Mouse (Mus musculus) embryonic facial prominence, embryonic 12.5 days (tissue): ENCODE data around the gene Gdap2. TPM values are rescaled to one million over a fixed set of nuclear protein-coding genes. Genes with fewer than 3 reads are reported as not detected.

Experiments
- polyA plus RNA-seq: library from polyadenylated mRNA; unstranded; fragments of >200 nt; fragmentation: Nextera tagmentation; extraction: Ambion mirVana; gene quantifications from 2 replicates; pipeline ENCODE4 v1.2.1, GENCODE M21; 2016

Gene Gdap2
- polyA plus RNA-seq, 1 experiment from 2014 or later: 30.5 TPM

Other genes starting within 250 kb of the Gdap2 start
- gene Wdr3, start within 50 bp of the Gdap2 start, polyA plus RNA-seq: 47.9 and 53.0 TPM in 2 replicates